Mouse (Mus musculus): Measurements from ENCODE around the gene Foxe1. TPM values are rescaled to one million over a fixed set of nuclear protein-coding genes. Genes with fewer than 3 reads are reported as not detected.

Foxe1 gene
- polyA plus RNA-seq, 1 experiment from 2014 or later: not detected

DNA sequence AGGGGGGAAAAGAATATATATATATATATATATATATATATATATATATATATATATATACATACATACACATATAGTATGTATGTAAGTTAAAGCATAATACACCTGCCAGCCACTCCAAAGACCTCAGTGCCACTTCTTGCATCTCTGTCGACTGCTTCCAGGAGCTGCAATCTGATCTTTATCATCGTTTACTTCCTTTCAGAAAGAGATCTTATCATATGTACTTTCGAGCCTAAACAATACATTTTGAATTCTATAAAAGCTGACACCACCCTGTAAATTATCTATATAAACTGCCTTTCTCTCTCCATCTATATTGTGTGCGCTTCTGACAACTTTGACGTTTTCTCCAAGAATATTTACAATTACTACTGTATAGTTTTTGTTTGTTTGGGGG, 45.1 kb downstream of the Foxe1 start:
- Histone ChIP-seq H3K4me2 (replicated peaks) (peak overlapping the region; percentile 61), H3K27me3 (replicated peaks) (no peaks in the 10 kb centered on the region), H3K9me3 (no peaks in the 10 kb centered on the region), H3K27ac (no peak overlapping the region), H3K9ac (no peak overlapping the region), H3K36me3 (peaks cover 28% of the 10 kb centered on the region), H3K4me3 (peak overlapping the region; percentile 59), H3K4me1 (no peaks in the 10 kb centered on the region)
- 47% methylated on average over 5 of the region's 5 CpGs for WGBS
- no peak for ATAC-seq (ENCODE audit: low FRiP score, low read depth)

DNA sequence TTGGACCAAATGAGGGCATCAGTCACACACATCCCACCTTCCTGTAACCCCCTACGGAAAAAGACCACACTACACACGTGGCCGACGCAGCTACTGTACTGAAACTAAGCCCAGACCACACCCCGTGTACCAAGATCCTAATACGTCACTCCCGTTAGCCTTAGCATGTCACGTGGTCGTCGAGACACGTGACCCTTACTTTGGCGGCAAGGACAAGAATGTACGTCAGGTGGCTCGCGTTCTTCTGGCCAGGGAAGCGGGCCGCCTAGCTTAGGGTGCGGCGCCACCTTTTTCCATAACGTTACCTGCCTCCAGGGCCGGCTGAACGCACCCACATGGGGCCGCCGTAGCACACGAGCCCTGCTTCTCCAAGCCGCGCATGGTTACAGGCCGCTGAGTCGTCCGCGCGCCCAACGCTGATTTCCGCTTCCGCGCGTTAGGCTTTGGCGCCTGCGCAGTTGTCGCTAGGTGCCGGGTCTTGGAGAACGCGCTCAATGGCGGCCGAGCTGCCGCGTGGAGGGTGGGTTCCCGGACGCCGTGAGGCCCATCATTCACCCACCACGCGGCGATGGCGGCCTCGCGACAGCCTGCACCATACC, 45.7 kb downstream of the Foxe1 start, which contains the start of gene Trmo:
Gene Trmo, minus strand, starts transcription at position 425 of the 599 bp plus-strand sequence.
- H3K27me3 ChIP-seq (replicated peaks): no peaks in the 10 kb centered on the region
- H3K9ac ChIP-seq: peak within 1 kb of the TSS; percentile 72
- H3K4me1 ChIP-seq: no peaks in the 10 kb centered on the region
- H3K9me3 ChIP-seq: no peaks in the 10 kb centered on the region
- WGBS: under 1% methylated on average over 56 of the region's 56 CpGs
- peaks cover 25% of the 10 kb centered on the region for H3K36me3 ChIP-seq
- peak within 1 kb of the TSS; percentile 61 for H3K4me2 ChIP-seq (replicated peaks)
- H3K4me3 ChIP-seq: peak within 1 kb of the TSS; percentile 59
- H3K27ac ChIP-seq: peak within 1 kb of the TSS; percentile 59; the same call in 1 of the 2 replicates
- peak; percentile 97 for ATAC-seq (ENCODE audit: low FRiP score, low read depth)

DNA sequence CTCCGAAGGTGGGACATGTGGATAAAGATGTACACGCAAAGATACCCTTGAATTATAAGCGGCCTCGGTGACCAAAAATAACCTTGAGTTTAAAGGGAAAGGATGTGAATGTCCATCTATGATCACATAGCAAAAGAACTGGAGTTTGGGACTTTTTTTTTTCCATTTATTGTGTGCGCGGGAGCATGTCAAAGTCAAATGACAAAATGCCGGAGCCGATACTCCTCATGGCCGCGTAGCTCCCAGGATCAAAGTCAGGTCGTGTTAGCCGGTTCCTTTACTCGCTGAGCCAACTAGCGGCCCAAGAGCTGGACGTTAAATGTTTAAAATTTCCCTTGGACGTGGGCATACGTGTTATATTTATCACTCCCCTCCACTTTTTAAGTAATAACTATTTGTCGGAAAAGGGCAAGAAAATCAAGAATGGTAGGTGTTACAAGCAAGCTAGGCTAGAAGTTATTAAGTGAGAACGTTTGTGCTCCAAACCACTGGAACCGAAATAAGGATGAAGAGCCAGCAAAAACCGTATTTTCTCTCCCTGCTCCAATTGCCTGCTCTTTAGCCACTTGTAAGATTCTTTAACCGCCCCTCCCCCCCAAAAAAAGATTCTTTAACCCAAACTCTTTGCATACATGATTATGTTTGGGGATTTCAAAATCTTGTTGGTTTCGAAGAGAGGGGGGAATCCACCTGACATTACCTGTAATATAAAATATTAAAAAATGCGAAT, 46.4 kb downstream of the Foxe1 start:
- H3K9me3 ChIP-seq: no peaks in the 10 kb centered on the region
- H3K4me3 ChIP-seq: peak overlapping the region; percentile 59
- 2% methylated on average over 24 of the region's 24 CpGs for WGBS
- H3K36me3 ChIP-seq: peaks cover 19% of the 10 kb centered on the region
- no peaks in the 10 kb centered on the region for H3K27me3 ChIP-seq (replicated peaks)
- H3K4me1 ChIP-seq: no peaks in the 10 kb centered on the region
- H3K27ac ChIP-seq: peak overlapping the region; percentile 59; the same call in 1 of the 2 replicates
- H3K4me2 ChIP-seq (replicated peaks): peak overlapping the region; percentile 61
- H3K9ac ChIP-seq: peak overlapping the region; percentile 72
- ATAC-seq (ENCODE audit: low FRiP score, low read depth): no peak

DNA sequence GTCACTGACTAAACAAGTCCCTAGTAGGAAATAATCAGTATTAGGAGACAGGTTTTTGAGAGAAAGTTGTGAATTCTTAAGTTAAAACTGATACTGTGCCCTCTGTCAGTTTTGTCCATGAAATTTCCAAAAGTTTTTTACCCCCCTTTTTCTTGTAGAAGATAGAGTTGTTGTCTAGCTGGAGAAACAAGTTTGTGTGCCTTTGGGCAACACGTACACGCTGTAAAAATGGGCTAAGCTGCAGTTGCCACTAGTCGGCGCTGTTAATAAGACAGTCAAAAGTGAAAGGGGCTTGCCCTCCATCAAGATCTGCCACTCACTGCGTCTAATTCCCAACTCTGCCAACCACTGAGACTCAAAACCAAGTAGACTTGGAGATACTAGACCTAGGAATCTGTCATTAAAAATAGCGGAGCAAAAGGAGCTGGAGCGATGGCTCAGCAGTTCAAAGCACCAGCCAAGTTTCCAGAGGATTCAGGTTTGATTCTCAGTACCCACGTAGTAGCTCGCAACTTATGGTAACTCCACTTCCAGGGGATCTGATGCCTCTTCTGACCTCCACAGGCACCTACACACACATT, 47.1 kb downstream of the Foxe1 start:
- ATAC-seq (ENCODE audit: low FRiP score, low read depth): no peak
- H3K4me3 ChIP-seq: no peak overlapping the region
- peak overlapping the region; percentile 61 for H3K4me2 ChIP-seq (replicated peaks)
- no peak overlapping the region for H3K9ac ChIP-seq
- no peaks in the 10 kb centered on the region for H3K9me3 ChIP-seq
- no peaks in the 10 kb centered on the region for H3K27me3 ChIP-seq (replicated peaks)
- no peaks in the 10 kb centered on the region for H3K4me1 ChIP-seq
- H3K36me3 ChIP-seq: peaks cover 12% of the 10 kb centered on the region
- WGBS: 25% methylated on average over 9 of the region's 9 CpGs
- no peak overlapping the region for H3K27ac ChIP-seq

DNA sequence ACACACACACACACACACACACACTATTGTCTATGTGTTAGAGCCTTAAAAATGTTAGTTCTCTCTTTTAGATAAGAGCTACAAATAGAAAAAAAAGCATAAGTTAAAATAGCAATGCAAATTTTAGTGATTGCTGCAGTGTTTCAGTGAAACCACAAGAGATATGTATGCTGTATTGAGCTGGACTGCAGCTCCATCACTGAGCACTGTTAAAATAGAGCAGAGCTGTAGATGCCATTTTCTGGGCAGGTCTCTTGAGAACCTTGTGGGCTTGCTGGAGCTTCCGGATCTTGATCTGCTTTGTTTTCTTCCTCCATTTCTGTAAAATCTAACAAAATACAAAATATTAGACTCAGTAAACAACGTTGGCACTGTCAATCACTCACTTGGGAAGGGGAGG, 51.0 kb downstream of the Foxe1 start:
- no peaks in the 10 kb centered on the region for H3K4me1 ChIP-seq
- H3K9me3 ChIP-seq: no peaks in the 10 kb centered on the region
- no peaks in the 10 kb centered on the region for H3K27me3 ChIP-seq (replicated peaks)
- no peak overlapping the region for H3K4me3 ChIP-seq
- no peak overlapping the region for H3K27ac ChIP-seq
- H3K36me3 ChIP-seq: no peaks in the 10 kb centered on the region
- no peak overlapping the region for H3K9ac ChIP-seq
- no peak overlapping the region for H3K4me2 ChIP-seq (replicated peaks)
- WGBS: 80% methylated on average over 2 of the region's 2 CpGs
- no peak for ATAC-seq (ENCODE audit: low FRiP score, low read depth)

DNA sequence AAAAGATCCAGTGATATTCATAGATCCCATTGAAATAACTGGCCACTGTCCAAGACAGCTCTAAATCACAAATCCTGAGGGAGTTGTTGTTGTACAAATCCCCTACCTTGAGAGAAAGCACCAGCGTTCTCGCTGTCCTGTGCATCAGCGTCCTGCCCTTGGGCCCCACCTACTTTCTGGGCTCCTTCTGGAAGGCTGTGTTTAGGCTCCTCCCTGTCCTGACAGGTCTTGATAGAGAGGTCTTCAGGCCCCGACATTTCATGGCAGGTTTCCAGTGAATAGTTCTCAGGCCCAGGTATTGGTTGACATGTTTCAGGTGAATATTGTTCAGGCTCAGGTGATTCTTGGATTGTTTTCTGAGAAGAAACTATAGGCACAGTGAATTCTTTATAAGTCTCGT, 52.3 kb downstream of the Foxe1 start:
- Histone ChIP-seq H3K27ac (no peak overlapping the region), H3K9me3 (no peaks in the 10 kb centered on the region), H3K4me3 (no peak overlapping the region), H3K4me2 (replicated peaks) (no peak overlapping the region), H3K27me3 (replicated peaks) (no peaks in the 10 kb centered on the region), H3K36me3 (no peaks in the 10 kb centered on the region), H3K9ac (no peak overlapping the region), H3K4me1 (no peaks in the 10 kb centered on the region)
- WGBS: 44% methylated on average over 5 of the region's 5 CpGs
- no peak for ATAC-seq (ENCODE audit: low FRiP score, low read depth)

Other genes with a start within 250 kb of the Foxe1 start
- gene Ncbp1, start 205.0 kb upstream of the Foxe1 start, polyA plus RNA-seq (2016; fragmentation: Nextera tagmentation; extraction: Ambion mirVana): 107 TPM in 2 replicates
- 51.0 and 60.9 TPM in 2 replicates for gene Tstd2, start 204.9 kb upstream of the Foxe1 start, polyA plus RNA-seq (2016; fragmentation: Nextera tagmentation; extraction: Ambion mirVana)
- gene Xpa, start 147.3 kb upstream of the Foxe1 start, polyA plus RNA-seq (2016; fragmentation: Nextera tagmentation; extraction: Ambion mirVana): 28.9 TPM in 2 replicates
- gene Trmo, start 45.8 kb downstream of the Foxe1 start, polyA plus RNA-seq (2016; fragmentation: Nextera tagmentation; extraction: Ambion mirVana): 8.5 and 10.3 TPM in 2 replicates
- 2.3 and 3.5 TPM in 2 replicates for gene Hemgn, start 69.9 kb downstream of the Foxe1 start, polyA plus RNA-seq (2016; fragmentation: Nextera tagmentation; extraction: Ambion mirVana)
- 194 and 196 TPM in 2 replicates for gene Anp32b, start 107.3 kb downstream of the Foxe1 start, polyA plus RNA-seq (2016; fragmentation: Nextera tagmentation; extraction: Ambion mirVana)
- gene Nans, start 145.6 kb downstream of the Foxe1 start, polyA plus RNA-seq (2016; fragmentation: Nextera tagmentation; extraction: Ambion mirVana): 65.4 and 70.7 TPM in 2 replicates
- gene Trim14, start 192.5 kb downstream of the Foxe1 start, polyA plus RNA-seq (2016; fragmentation: Nextera tagmentation; extraction: Ambion mirVana): 0.66 and 0.72 TPM in 2 replicates